Mouse (Mus musculus) lung, embryonic 14.5 days (tissue): ENCODE measurements at regions not wholly inside any gene's neighbourhood (a gene's known extent, or its start where the extent isn't known, plus 50 kb on each side); places are given as distances from the start of the nearest gene placed in this dataset.

Source experiments
- ATAC-seq: fragments of 200-750 bp; cut with Nextera tagmentation; 2 replicates; pipeline ENCODE4 v1.8.0; 2017; ENCODE audit warnings: mild to moderate bottlenecking, moderate TSS enrichment, moderate library complexity; ENCODE audit not compliant: insufficient read depth
- DNase-seq: peaks from one replicate; pipeline ENCODE4 v3.0.0-alpha.2; 2015
- H3K27ac ChIP-seq: fragments of 300-500 bp; sonication (generic); 2 replicates; pipeline ENCODE4 v1.5.1; 2014; ENCODE audit warnings: low read depth, mild to moderate bottlenecking, moderate library complexity
- H3K27me3 ChIP-seq: fragments of 300-500 bp; sonication (generic); 2 replicates; pipeline ENCODE4 v1.6.1; 2014; ENCODE audit warnings: low read length, control low read depth; ENCODE audit not compliant: insufficient read depth
- H3K36me3 ChIP-seq: fragments of 300-500 bp; sonication (generic); 2 replicates; pipeline ENCODE4 v1.6.1; 2014; ENCODE audit warnings: control low read depth; ENCODE audit not compliant: insufficient read depth
- H3K4me1 ChIP-seq: fragments of 300-500 bp; sonication (generic); 2 replicates; pipeline ENCODE4 v1.6.1; 2014; ENCODE audit warnings: antibody characterized with exemption, control low read depth; ENCODE audit not compliant: insufficient read depth
- H3K4me2 ChIP-seq: fragments of 300-500 bp; sonication (generic); 2 replicates; pipeline ENCODE4 v1.6.1; 2014; ENCODE audit warnings: mild to moderate bottlenecking
- H3K4me3 ChIP-seq: fragments of 300-500 bp; sonication (generic); 2 replicates; pipeline ENCODE4 v1.5.1; 2014; ENCODE audit warnings: low read depth, low read length
- H3K9ac ChIP-seq: fragments of 300-500 bp; sonication (generic); 2 replicates; pipeline ENCODE4 v1.6.1; 2014
- H3K9me3 ChIP-seq: fragments of 300-500 bp; sonication (generic); 2 replicates; pipeline ENCODE4 v1.6.1; 2016; ENCODE audit warnings: low read depth, low read length, control low read depth
- CTCF ChIP-seq: IDR thresholded peaks from 2 replicates; pipeline ENCODE4 v1.5.1; 2016; ENCODE audit warnings: antibody characterized with exemption, low read depth
- WGBS: fragments of 180-500 bp; shearing (Covaris S2); extraction: QIAGEN DNeasy Blood & Tissue Kit; methylation state at CpG from one replicate; pipeline ENCODE4 v1.1.7; 2014; 5-methylcytosine and 5-hydroxymethylcytosine counted together

- H3K27me3 ChIP-seq, result 0 out of 2 replicates have a peak, but pooled peaks cover 2% of the 10 kb centered on the region
- H3K4me1 ChIP-seq, result no peaks in the 10 kb centered on the region
- no peaks in the 10 kb centered on the region for H3K9me3 ChIP-seq
- H3K27ac ChIP-seq, result no peak overlapping the region
- no peak overlapping the region for H3K4me3 ChIP-seq
- H3K36me3 ChIP-seq, result no peaks in the 10 kb centered on the region
- 37% methylated on average over 8 of the region's 8 CpGs for WGBS
- ATAC-seq, result no peak
- no peak for DNase-seq
- H3K4me2 ChIP-seq, result no peak overlapping the region
- no peak for TF ChIP-seq CTCF
- no peak overlapping the region for H3K9ac ChIP-seq
These were observed 142.2 kb upstream of the Cadm1 start for GRCm38 (mm10) chr9:47387716-47388300.

- H3K4me2 ChIP-seq, result no peak overlapping the region
- H3K4me1 ChIP-seq, result no peaks in the 10 kb centered on the region
- H3K27ac ChIP-seq, result no peak overlapping the region
- no peak for DNase-seq
- 0 out of 2 replicates have a peak, but pooled peaks cover 2% of the 10 kb centered on the region for H3K27me3 ChIP-seq
- WGBS, result 89% methylated on average over 6 of the region's 6 CpGs
- H3K4me3 ChIP-seq, result no peak overlapping the region
- no peaks in the 10 kb centered on the region for H3K9me3 ChIP-seq
- TF ChIP-seq CTCF, result no peak
- no peaks in the 10 kb centered on the region for H3K36me3 ChIP-seq
- H3K9ac ChIP-seq, result no peak overlapping the region
- ATAC-seq, result no peak
These were observed 140.1 kb upstream of the Cadm1 start for GRCm38 (mm10) chr9:47389901-47390300.

GRCm38 (mm10) chr9:47391669-47392068 lies 138.3 kb upstream of the Cadm1 start:
- Histone ChIP-seq H3K36me3 (no peaks in the 10 kb centered on the region), H3K4me1 (no peaks in the 10 kb centered on the region), H3K9ac (no peak overlapping the region), H3K4me2 (no peak overlapping the region), H3K27me3 (0 out of 2 replicates have a peak, but pooled peaks cover 2% of the 10 kb centered on the region), H3K9me3 (no peaks in the 10 kb centered on the region), H3K27ac (no peak overlapping the region), H3K4me3 (no peak overlapping the region)
- WGBS, result 49% methylated on average over 5 of the region's 5 CpGs
- TF ChIP-seq CTCF, result no peak
- ATAC-seq (no peak), DNase-seq (peak; percentile 66)

GRCm38 (mm10) chr9:47399598-47399997 lies 130.4 kb upstream of the Cadm1 start:
- peaks cover 13% of the 10 kb centered on the region; the same call in 1 of the 2 replicates for H3K27me3 ChIP-seq
- H3K4me1 ChIP-seq, result no peaks in the 10 kb centered on the region
- H3K9ac ChIP-seq, result no peak overlapping the region
- H3K27ac ChIP-seq, result 0 out of 2 replicates have a peak overlapping the region, but pooled peaks have one; percentile 9
- WGBS, result 5% methylated on average over 2 of the region's 2 CpGs
- H3K9me3 ChIP-seq, result no peaks in the 10 kb centered on the region
- no peak overlapping the region for H3K4me2 ChIP-seq
- TF ChIP-seq CTCF, result no peak
- no peaks in the 10 kb centered on the region for H3K36me3 ChIP-seq
- DNase-seq, result no peak
- no peak for ATAC-seq
- no peak overlapping the region for H3K4me3 ChIP-seq

- Histone ChIP-seq H3K36me3 (no peaks in the 10 kb centered on the region), H3K9me3 (no peaks in the 10 kb centered on the region), H3K9ac (no peak overlapping the region), H3K27me3 (peaks cover 13% of the 10 kb centered on the region; the same call in 1 of the 2 replicates), H3K4me2 (no peak overlapping the region), H3K4me1 (no peaks in the 10 kb centered on the region), H3K4me3 (no peak overlapping the region), H3K27ac (no peak overlapping the region)
- DNase-seq (no peak), ATAC-seq (no peak)
- no peak for TF ChIP-seq CTCF
- WGBS, result 10% methylated on average over 7 of the region's 7 CpGs
These were observed 129.7 kb upstream of the Cadm1 start for GRCm38 (mm10) chr9:47400117-47400823.

- DNase-seq (no peak), ATAC-seq (no peak)
- no peak for TF ChIP-seq CTCF
- H3K36me3 ChIP-seq, result no peaks in the 10 kb centered on the region
- H3K4me1 ChIP-seq, result peaks cover 5% of the 10 kb centered on the region; the same call in 1 of the 2 replicates
- peaks cover 13% of the 10 kb centered on the region; the same call in 1 of the 2 replicates for H3K27me3 ChIP-seq
- 84% methylated on average over 11 of the region's 11 CpGs for WGBS
- no peak overlapping the region for H3K27ac ChIP-seq
- no peaks in the 10 kb centered on the region for H3K9me3 ChIP-seq
- H3K4me3 ChIP-seq, result no peak overlapping the region
- no peak overlapping the region for H3K9ac ChIP-seq
- H3K4me2 ChIP-seq, result no peak overlapping the region
These were observed 128.5 kb upstream of the Cadm1 start for GRCm38 (mm10) chr9:47401511-47401910.

GRCm38 (mm10) chr9:47403317-47403716 lies 126.7 kb upstream of the Cadm1 start:
- WGBS, result 77% methylated on average over 11 of the region's 11 CpGs
- ATAC-seq (no peak), DNase-seq (no peak)
- Histone ChIP-seq H3K36me3 (no peaks in the 10 kb centered on the region), H3K27ac (no peak overlapping the region), H3K4me2 (no peak overlapping the region), H3K4me3 (no peak overlapping the region), H3K27me3 (peaks cover 13% of the 10 kb centered on the region; the same call in 1 of the 2 replicates), H3K4me1 (peaks cover 9% of the 10 kb centered on the region; the same call in 1 of the 2 replicates), H3K9me3 (no peaks in the 10 kb centered on the region), H3K9ac (no peak overlapping the region)
- no peak for TF ChIP-seq CTCF
